Mouse (Mus musculus) mammary gland, adult 2 months (tissue): ENCODE measurements around the gene Zgrf1. TPM values are rescaled to one million over a fixed set of nuclear protein-coding genes. Genes with fewer than 3 reads are reported as not detected.

Source experiments
- polyA plus RNA-seq: library from polyadenylated mRNA; depleted of rRNA; stranded (reverse); fragments of >200 nt; gene quantifications from 2 replicates; pipeline ENCODE4 v1.2.3, GENCODE M21; 2012; ENCODE audit warnings: low replicate concordance; rRNA removed

Zgrf1 gene
- 0.49 and 0.79 TPM in 2 replicates for polyA plus RNA-seq

GRCm38 (mm10) chr3:127552973-127553719 is at the start of gene Zgrf1, which contains the start of gene Larp7:
Gene Zgrf1, plus strand, starts transcription at chr3:127553489.
Gene Larp7, minus strand, starts transcription at chr3:127553349.

GRCm38 (mm10) chr3:127633080-127634032 is 80.1 kb downstream of the Zgrf1 start, which contains the start of gene Neurog2:
Gene Neurog2, plus strand, starts transcription at chr3:127633135.

Other genes with a start within 250 kb of the Zgrf1 start
- gene Ank2, start 54.1 kb upstream of the Zgrf1 start, polyA plus RNA-seq, result 4.8 and 11.7 TPM in 2 replicates
- gene Larp7, start 140 bp upstream of the Zgrf1 start, polyA plus RNA-seq, result 0.54 and 1.0 TPM in 2 replicates
- not detected in 2 replicates for gene Neurog2, start 79.6 kb downstream of the Zgrf1 start, polyA plus RNA-seq
- 1.6 and 4.3 TPM in 2 replicates for gene Alpk1, start 227.0 kb downstream of the Zgrf1 start, polyA plus RNA-seq
- gene Tifa, start 236.3 kb downstream of the Zgrf1 start, polyA plus RNA-seq, result 5.5 and 7.5 TPM in 2 replicates